Mouse (Mus musculus): ENCODE data around the gene Ccer2. TPM values are rescaled to one million over a fixed set of nuclear protein-coding genes. Genes with fewer than 3 reads are reported as not detected.

Gene Ccer2
- polyA plus RNA-seq, 1 experiment: not detected

GRCm38 (mm10) chr7:28726600-28726999, 29.4 kb upstream of the Ccer2 start:
- Histone ChIP-seq H3K27me3 (ENCODE audit: control insufficient read depth, insufficient read depth, insufficient read length) (no peaks in the 10 kb centered on the region), H3K36me3 (ENCODE audit: control insufficient read depth, insufficient read depth) (peaks cover 5% of the 10 kb centered on the region), H3K79me3 (ENCODE audit: low read depth) (no peaks in the 10 kb centered on the region), H3ac (ENCODE audit: control insufficient read depth, insufficient read length, low read depth) (no peak overlapping the region), H3K79me2 (ENCODE audit: control insufficient read depth, insufficient read depth) (no peaks in the 10 kb centered on the region), H3K4me3 (ENCODE audit: insufficient read depth, poor library complexity, severe bottlenecking) (no peak overlapping the region)
- peak; percentile 86 for TF ChIP-seq MAX (IDR thresholded peaks at IDR 0.05)
- peak; percentile 84 for TF ChIP-seq CTCF (IDR thresholded peaks at IDR 0.05; ENCODE audit: control insufficient read depth, insufficient read depth, insufficient read length)
- TF ChIP-seq CEBPB (IDR thresholded peaks at IDR 0.05; ENCODE audit: low read depth): no peak

- Histone ChIP-seq H3K36me3 (ENCODE audit: control insufficient read depth, insufficient read depth) (peaks cover 5% of the 10 kb centered on the region), H3K79me3 (ENCODE audit: low read depth) (no peaks in the 10 kb centered on the region), H3K4me3 (ENCODE audit: insufficient read depth, poor library complexity, severe bottlenecking) (no peak overlapping the region), H3K27me3 (ENCODE audit: control insufficient read depth, insufficient read depth, insufficient read length) (no peaks in the 10 kb centered on the region), H3K79me2 (ENCODE audit: control insufficient read depth, insufficient read depth) (no peaks in the 10 kb centered on the region), H3ac (ENCODE audit: control insufficient read depth, insufficient read length, low read depth) (no peak overlapping the region)
- TF ChIP-seq CEBPB (IDR thresholded peaks at IDR 0.05; ENCODE audit: low read depth) (no peak), USF1 (IDR thresholded peaks at IDR 0.05; ENCODE audit: low read depth) (no peak), FOSL1 (IDR thresholded peaks at IDR 0.05; ENCODE audit: insufficient read depth, low read length, poor library complexity, severe bottlenecking) (no peak), MYOD1 (IDR thresholded peaks at IDR 0.05; ENCODE audit: control insufficient read depth, insufficient read length, low read depth) (no peak), MYOG (IDR thresholded peaks at IDR 0.05; ENCODE audit: control insufficient read depth, extremely low read depth, insufficient read length) (no peak), CTCF (IDR thresholded peaks at IDR 0.05; ENCODE audit: control insufficient read depth, insufficient read depth, insufficient read length) (no peak), MAX (IDR thresholded peaks at IDR 0.05) (no peak)
Observed at GRCm38 (mm10) chr7:28727649-28728340, 28.2 kb upstream of the Ccer2 start.

- Histone ChIP-seq H3K79me3 (ENCODE audit: low read depth) (no peaks in the 10 kb centered on the region), H3ac (ENCODE audit: control insufficient read depth, insufficient read length, low read depth) (no peak overlapping the region), H3K79me2 (ENCODE audit: control insufficient read depth, insufficient read depth) (no peaks in the 10 kb centered on the region), H3K4me3 (ENCODE audit: insufficient read depth, poor library complexity, severe bottlenecking) (no peak overlapping the region), H3K36me3 (ENCODE audit: control insufficient read depth, insufficient read depth) (no peaks in the 10 kb centered on the region), H3K27me3 (ENCODE audit: control insufficient read depth, insufficient read depth, insufficient read length) (no peaks in the 10 kb centered on the region)
- no peak for TF ChIP-seq MYOD1 (IDR thresholded peaks at IDR 0.05; ENCODE audit: control insufficient read depth, insufficient read length, low read depth)
- no peak for TF ChIP-seq CEBPB (IDR thresholded peaks at IDR 0.05; ENCODE audit: low read depth)
- no peak for TF ChIP-seq MAX (IDR thresholded peaks at IDR 0.05)
- TF ChIP-seq USF1 (IDR thresholded peaks at IDR 0.05; ENCODE audit: low read depth): no peak
- TF ChIP-seq CTCF (IDR thresholded peaks at IDR 0.05; ENCODE audit: control insufficient read depth, insufficient read depth, insufficient read length): no peak
- no peak for TF ChIP-seq FOSL1 (IDR thresholded peaks at IDR 0.05; ENCODE audit: insufficient read depth, low read length, poor library complexity, severe bottlenecking)
- no peak for TF ChIP-seq MYOG (IDR thresholded peaks at IDR 0.05; ENCODE audit: control insufficient read depth, extremely low read depth, insufficient read length)
Observed at GRCm38 (mm10) chr7:28732341-28733142, 23.4 kb upstream of the Ccer2 start.

GRCm38 (mm10) chr7:28733211-28733610, 22.8 kb upstream of the Ccer2 start:
- H3ac ChIP-seq (ENCODE audit: control insufficient read depth, insufficient read length, low read depth): no peak overlapping the region
- no peaks in the 10 kb centered on the region for H3K27me3 ChIP-seq (ENCODE audit: control insufficient read depth, insufficient read depth, insufficient read length)
- TF ChIP-seq FOSL1 (IDR thresholded peaks at IDR 0.05; ENCODE audit: insufficient read depth, low read length, poor library complexity, severe bottlenecking) (no peak), MAX (IDR thresholded peaks at IDR 0.05) (no peak), MYOG (IDR thresholded peaks at IDR 0.05; ENCODE audit: control insufficient read depth, extremely low read depth, insufficient read length) (no peak), CTCF (IDR thresholded peaks at IDR 0.05; ENCODE audit: control insufficient read depth, insufficient read depth, insufficient read length) (no peak), CEBPB (IDR thresholded peaks at IDR 0.05; ENCODE audit: low read depth) (no peak), USF1 (IDR thresholded peaks at IDR 0.05; ENCODE audit: low read depth) (no peak), MYOD1 (IDR thresholded peaks at IDR 0.05; ENCODE audit: control insufficient read depth, insufficient read length, low read depth) (no peak)
- H3K4me3 ChIP-seq (ENCODE audit: insufficient read depth, poor library complexity, severe bottlenecking): no peak overlapping the region
- H3K79me2 ChIP-seq (ENCODE audit: control insufficient read depth, insufficient read depth): no peaks in the 10 kb centered on the region
- no peaks in the 10 kb centered on the region for H3K79me3 ChIP-seq (ENCODE audit: low read depth)
- peaks cover 5% of the 10 kb centered on the region for H3K36me3 ChIP-seq (ENCODE audit: control insufficient read depth, insufficient read depth)

- Histone ChIP-seq H3K79me2 (ENCODE audit: control insufficient read depth, insufficient read depth) (peaks cover 3% of the 10 kb centered on the region), H3K36me3 (ENCODE audit: control insufficient read depth, insufficient read depth) (peaks cover 11% of the 10 kb centered on the region), H3K79me3 (ENCODE audit: low read depth) (no peaks in the 10 kb centered on the region), H3ac (ENCODE audit: control insufficient read depth, insufficient read length, low read depth) (no peak overlapping the region), H3K4me3 (ENCODE audit: insufficient read depth, poor library complexity, severe bottlenecking) (no peak overlapping the region), H3K27me3 (ENCODE audit: control insufficient read depth, insufficient read depth, insufficient read length) (no peaks in the 10 kb centered on the region)
- TF ChIP-seq CTCF (IDR thresholded peaks at IDR 0.05; ENCODE audit: control insufficient read depth, insufficient read depth, insufficient read length) (no peak), USF1 (IDR thresholded peaks at IDR 0.05; ENCODE audit: low read depth) (no peak), CEBPB (IDR thresholded peaks at IDR 0.05; ENCODE audit: low read depth) (no peak), MAX (IDR thresholded peaks at IDR 0.05) (no peak), MYOD1 (IDR thresholded peaks at IDR 0.05; ENCODE audit: control insufficient read depth, insufficient read length, low read depth) (no peak), MYOG (IDR thresholded peaks at IDR 0.05; ENCODE audit: control insufficient read depth, extremely low read depth, insufficient read length) (no peak), FOSL1 (IDR thresholded peaks at IDR 0.05; ENCODE audit: insufficient read depth, low read length, poor library complexity, severe bottlenecking) (no peak)
Observed at GRCm38 (mm10) chr7:28735701-28736100, 20.3 kb upstream of the Ccer2 start.
